ENCODE assay signal across 10 mouse cellular contexts in the genomic region with DNA sequence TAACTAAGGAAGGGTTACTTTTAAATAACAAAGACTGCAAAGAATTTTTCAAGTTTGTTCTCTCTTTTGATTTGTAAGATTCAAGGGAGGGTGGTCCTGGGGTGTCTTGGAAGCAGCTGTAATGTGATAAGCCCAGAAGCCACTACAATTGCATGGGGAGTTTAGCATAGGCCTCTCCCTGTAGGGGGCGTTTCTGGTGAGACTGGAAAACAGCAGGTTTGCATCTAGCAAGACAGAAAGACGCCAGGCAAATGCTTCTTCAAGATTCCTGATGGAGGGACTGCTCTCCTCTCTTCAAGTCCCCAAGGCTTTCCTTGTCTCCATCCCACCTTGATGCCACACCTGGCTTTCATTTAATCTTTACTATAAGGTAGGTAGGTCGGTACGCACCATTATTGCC.
DNase-seq lines count a peak whose midpoint lies in the region; ATAC-seq and TF ChIP-seq lines count a peak whose summit lies in the region.
"Had no signal": no experiment of that assay in that cellular context is flagged by ENCODE, and none has a peak within 500 bp of the region (broad histone marks: within the 10 kb centered on the region; RNA-seq: fewer than 3 reads in every experiment).

No protein-coding gene starts in this region.

- H3K4me2 ChIP-seq in midbrain, embryonic 13.5 days (replicated peaks): peak overlapping the region; percentile 49
- no peak overlapping the region for H3K4me2 ChIP-seq in kidney, embryonic 15.5 days

- 50% methylated on average over 4 of the region's 4 CpGs for WGBS in heart, adult 2 months
- whole genome bisulfite sequencing in midbrain, embryonic 13.5 days: 27% methylated on average over 4 of the region's 4 CpGs
- WGBS in kidney, embryonic 15.5 days: 46% methylated on average over 4 of the region's 4 CpGs

- intact Hi-C loops in heart, adult 2 months (cut with DNase I): no loop called here

- TF ChIP-seq CTCF in heart, adult 2 months (IDR thresholded peaks at IDR 0.05): 0 out of 2 replicates have a peak, but pooled peaks have one; percentile 13

- TF ChIP-seq EP300 in heart, adult 2 months (IDR thresholded peaks at IDR 0.05; ENCODE audit: insufficient read depth, low read depth, low read length): no peak

- no peaks in the 10 kb centered on the region for H3K36me3 ChIP-seq in heart, adult 2 months (ENCODE audit: control insufficient read depth, insufficient read depth, low read length)
- H3K36me3 ChIP-seq in midbrain, embryonic 13.5 days: no peaks in the 10 kb centered on the region
- H3K36me3 ChIP-seq in kidney, embryonic 15.5 days: no peaks in the 10 kb centered on the region

- no peaks in the 10 kb centered on the region for H3K9me3 ChIP-seq in midbrain, embryonic 13.5 days
- H3K9me3 ChIP-seq in kidney, embryonic 15.5 days (replicated peaks): no peaks in the 10 kb centered on the region

- ATAC-seq in midbrain, embryonic 13.5 days: no peak
- ATAC-seq in kidney, embryonic 15.5 days (replicated peaks; ENCODE audit: low FRiP score): no peak

- no peak overlapping the region for H3K4me3 ChIP-seq in heart, adult 2 months
- peak overlapping the region; percentile 31 for H3K4me3 ChIP-seq in midbrain, embryonic 13.5 days (replicated peaks)
- H3K4me3 ChIP-seq in kidney, embryonic 15.5 days (replicated peaks): no peak overlapping the region

- H3K9ac ChIP-seq in heart, adult 2 months (ENCODE audit: low read depth, low read length): no peak overlapping the region
- H3K9ac ChIP-seq in midbrain, embryonic 13.5 days (replicated peaks): peak overlapping the region; percentile 44; the same call in 1 of the 2 replicates
- no peak overlapping the region for H3K9ac ChIP-seq in kidney, embryonic 15.5 days

- TF ChIP-seq POLR2A in heart, adult 2 months (IDR thresholded peaks at IDR 0.05; ENCODE audit: insufficient read depth, low read depth, low read length): no peak

- no peaks in the 10 kb centered on the region; the same call in 1 of the 2 replicates for H3K4me1 ChIP-seq in heart, adult 2 months (ENCODE audit: control insufficient read depth, insufficient read depth, low read length)
- peaks cover 24% of the 10 kb centered on the region for H3K4me1 ChIP-seq in midbrain, embryonic 13.5 days (replicated peaks)
- peaks cover 10% of the 10 kb centered on the region for H3K4me1 ChIP-seq in kidney, embryonic 15.5 days

- no peaks in the 10 kb centered on the region for H3K27me3 ChIP-seq in heart, adult 2 months (ENCODE audit: control insufficient read depth, insufficient read depth, low read length)
- H3K27me3 ChIP-seq in midbrain, embryonic 13.5 days: no peaks in the 10 kb centered on the region
- no peaks in the 10 kb centered on the region for H3K27me3 ChIP-seq in kidney, embryonic 15.5 days

- H3K27ac ChIP-seq in heart, adult 2 months: no peak overlapping the region
- H3K27ac ChIP-seq in midbrain, embryonic 13.5 days: peak overlapping the region; percentile 93
- no peak overlapping the region for H3K27ac ChIP-seq in kidney, embryonic 15.5 days

- DNase-seq in heart, adult 2 months: no peak
- DNase-seq in heart, postnatal 4 days: no peak
- peak; percentile 85 for DNase-seq in ES-CJ7 (ENCODE audit: low read depth, low spot score)
- peak; percentile 45 to 53 for DNase-seq in cerebellum, postnatal 14 days
- no peak for DNase-seq in adrenal gland, postnatal 4 days (ENCODE audit: low spot score in 2 of 2)
- DNase-seq in gastrocnemius, adult 8-10 months (ENCODE audit: low spot score in 2 of 2): no peak
- DNase-seq: adrenal gland, postnatal 10 days; gastrocnemius, postnatal 25 days had no signal

- no peaks in the 10 kb centered on the region for H3K79me2 ChIP-seq in heart, adult 2 months (replicated peaks; ENCODE audit: control insufficient read depth, insufficient read depth, low read length)

Comparison
In these comparisons a context has a peak if more than half of its experiments do, and no peak if none do; other contexts are left out.
1. DNase-seq: peak in ES-CJ7 (single experiment) and cerebellum, postnatal 14 days (2 of 2); none in heart, adult 2 months (0 of 2), heart, postnatal 4 days (single experiment), adrenal gland, postnatal 4 days (0 of 2) and gastrocnemius, adult 8-10 months (0 of 2).